Mouse (Mus musculus) left cerebral cortex, adult 8-10 months (tissue): ENCODE data around the gene Mageb16. TPM values are rescaled to one million over a fixed set of nuclear protein-coding genes. Genes with fewer than 3 reads are reported as not detected.

Experiments
- DNase-seq, 2 experiments: peaks; one replicate each; pipeline ENCODE4 v3.0.0; 2022; ENCODE audit warnings: low spot score in 2 of 2
- total RNA-seq, 4 experiments: library from RNA; stranded (reverse); gene quantifications; 2 replicates each; pipeline ENCODE4 v1.2.4; 2022

Mageb16 gene
- total RNA-seq: under 1 TPM; 0.37 to 0.57 (median 0.48) TPM

DNA sequence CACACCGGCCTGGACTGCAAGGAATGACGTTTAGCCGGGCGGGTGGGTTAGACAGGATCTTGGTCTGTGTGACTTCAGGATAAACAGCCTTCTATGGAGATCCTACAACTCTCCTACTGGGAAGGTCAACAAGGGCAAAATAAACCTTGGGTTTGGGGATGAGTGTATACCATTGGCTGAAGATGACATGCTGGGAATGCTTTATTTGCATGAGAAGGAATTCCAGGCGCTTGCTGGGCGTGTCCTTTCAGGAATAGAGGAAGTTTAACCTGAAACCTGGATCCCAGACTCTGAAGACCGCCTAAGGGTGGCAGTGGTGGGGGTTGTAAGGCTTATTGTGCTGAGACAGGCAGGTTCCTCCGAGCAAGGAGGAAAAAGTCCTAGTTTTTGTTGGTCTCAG, at the start of gene Mageb16:
Mageb16 (minus strand) TSS at position 25 of the 400 bp plus-strand sequence.
- DNase-seq: no peak

DNA sequence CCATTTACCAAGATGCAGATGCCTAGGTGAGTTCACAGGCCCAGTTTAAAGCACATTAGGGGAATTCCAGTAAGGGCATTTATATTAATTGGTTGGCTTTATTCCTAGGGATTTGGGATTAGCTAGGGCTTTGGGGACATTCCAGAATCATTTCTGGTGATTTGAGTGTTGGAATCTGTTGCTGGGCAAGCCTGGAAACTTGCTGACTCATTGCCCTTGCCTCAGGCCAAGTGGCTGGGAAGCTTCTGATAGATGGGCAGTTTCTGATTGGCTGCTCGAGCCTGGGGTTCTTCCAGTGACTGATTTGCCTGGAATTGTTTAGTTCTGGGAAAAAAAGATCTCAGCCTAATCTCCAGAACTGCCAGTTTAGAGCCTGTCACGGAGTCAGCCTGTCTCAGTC, 20.1 kb downstream of the Mageb16 start:
- DNase-seq: no peak

DNA sequence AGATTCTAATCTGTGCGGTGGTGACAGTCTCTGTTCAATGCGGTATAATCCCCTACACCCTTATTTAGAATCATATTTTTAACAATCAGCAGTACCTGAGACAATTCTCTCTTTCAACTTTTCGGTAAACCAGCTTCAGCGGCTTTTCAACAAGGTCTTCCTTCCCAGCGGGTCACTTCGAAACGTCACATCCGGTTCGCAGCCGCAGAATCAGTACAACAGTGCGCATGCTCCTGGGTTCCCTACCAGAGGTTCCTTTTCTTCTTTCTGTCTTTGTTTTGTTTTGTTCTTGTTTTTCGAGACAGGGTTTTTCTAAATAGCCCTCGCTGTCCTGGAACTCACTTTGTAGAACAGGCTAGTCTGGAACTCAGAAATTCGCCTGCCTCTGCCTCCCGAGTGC, 35.8 kb downstream of the Mageb16 start:
- no peak for DNase-seq

DNA sequence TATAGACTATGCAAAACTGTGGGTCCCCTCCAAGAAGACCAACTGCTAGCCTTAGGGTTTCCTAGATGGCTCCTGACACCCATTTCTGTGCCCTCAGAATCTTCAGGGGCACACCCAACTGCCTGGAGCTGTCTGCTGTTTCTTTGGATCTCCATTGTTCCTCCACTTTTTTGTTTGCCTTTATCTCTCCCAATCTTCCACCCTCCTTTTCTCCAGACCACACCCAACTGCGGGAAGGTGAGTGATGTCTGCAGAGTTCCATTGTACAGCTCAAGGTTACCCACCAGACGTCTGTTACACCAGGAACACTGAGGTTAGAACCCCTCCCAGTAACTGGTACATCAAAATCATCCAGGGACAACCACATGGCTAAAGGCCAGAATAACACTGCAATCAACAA, 64.8 kb downstream of the Mageb16 start:
- DNase-seq: no peak

Other genes starting within 250 kb of the Mageb16 start
- 1 to 10 TPM in 3 of 4 experiments, under 1 TPM in 1; 0.95 to 3.2 (median 1.9) TPM for gene Gm7173, start 154.2 kb downstream of the Mageb16 start, total RNA-seq